Mouse (Mus musculus): ENCODE results near the gene Rapgef3.

Gene Rapgef3

GRCm38 (mm10) chr15:97793386-97794153, 25.8 kb upstream of the Rapgef3 start:
- DNase-seq = no peak

GRCm38 (mm10) chr15:97791126-97791700, 23.4 kb upstream of the Rapgef3 start:
- no peak for DNase-seq

GRCm38 (mm10) chr15:97789761-97790505, 22.2 kb upstream of the Rapgef3 start:
- peak; percentile 64 to 87 for DNase-seq

GRCm38 (mm10) chr15:97788821-97789220, 21.0 kb upstream of the Rapgef3 start:
- peak; percentile 47 to 57 for DNase-seq

GRCm38 (mm10) chr15:97787799-97788667, 20.3 kb upstream of the Rapgef3 start:
- no peak for DNase-seq

- DNase-seq = no peak
Measured at GRCm38 (mm10) chr15:97787148-97787798, 19.5 kb upstream of the Rapgef3 start.

- DNase-seq = peak; percentile 52 to 66
Measured at GRCm38 (mm10) chr15:97786412-97787112, 18.8 kb upstream of the Rapgef3 start.

- peak; percentile 61 to 71 for DNase-seq
Measured at GRCm38 (mm10) chr15:97785731-97786411, 18.1 kb upstream of the Rapgef3 start.

- peak; percentile 41 to 66 for DNase-seq
Measured at GRCm38 (mm10) chr15:97784561-97785161, 16.9 kb upstream of the Rapgef3 start.

- DNase-seq = peak; percentile 90 to 96
Measured at GRCm38 (mm10) chr15:97784092-97784559, 16.4 kb upstream of the Rapgef3 start.

- DNase-seq = peak; percentile 85 to 93
Measured at GRCm38 (mm10) chr15:97782749-97783105, 15.0 kb upstream of the Rapgef3 start.

GRCm38 (mm10) chr15:97781961-97782748, 14.4 kb upstream of the Rapgef3 start:
- DNase-seq = peak; percentile 68 to 76

- peak; percentile 79 to 89 for DNase-seq
Measured at GRCm38 (mm10) chr15:97780611-97781031, 12.8 kb upstream of the Rapgef3 start.

- DNase-seq = no peak
Measured at GRCm38 (mm10) chr15:97779576-97779975, 11.8 kb upstream of the Rapgef3 start.

GRCm38 (mm10) chr15:97778311-97779098, 10.7 kb upstream of the Rapgef3 start, which contains the start of gene Slc48a1:
Gene Slc48a1 (plus strand): TSS chr15:97778520.
- peak; percentile 65 to 78 for DNase-seq

GRCm38 (mm10) chr15:97776919-97777318, 9.1 kb upstream of the Rapgef3 start:
- peak; percentile 68 to 70 for DNase-seq

- peak; percentile 92 to 97 for DNase-seq
Measured at GRCm38 (mm10) chr15:97776514-97776913, 8.7 kb upstream of the Rapgef3 start.

GRCm38 (mm10) chr15:97773961-97774370, 6.2 kb upstream of the Rapgef3 start:
- peak; percentile 68 to 71 for DNase-seq

All from kidney, postnatal 36 days (tissue).